Mouse (Mus musculus): ENCODE measurements around the gene Akap5. TPM values are rescaled to one million over a fixed set of nuclear protein-coding genes. Genes with fewer than 3 reads are reported as not detected.

Akap5 gene
- polyA plus RNA-seq, 1 experiment from 2014 or later = 4.5 TPM

GRCm38 (mm10) chr12:76360868-76361267 is 36.2 kb downstream of the Akap5 start:
- H3K4me1 ChIP-seq = no peaks in the 10 kb centered on the region
- no peaks in the 10 kb centered on the region for H3K27me3 ChIP-seq
- 36% methylated on average over 1 of the region's 1 CpGs for WGBS
- H3K9ac ChIP-seq = no peak overlapping the region
- H3K27ac ChIP-seq = no peak overlapping the region
- H3K4me3 ChIP-seq = no peak overlapping the region
- H3K9me3 ChIP-seq (replicated peaks) = no peaks in the 10 kb centered on the region
- ATAC-seq = no peak
- no peak overlapping the region for H3K4me2 ChIP-seq
- H3K36me3 ChIP-seq (ENCODE audit: poor library complexity, severe bottlenecking) = peaks cover 4% of the 10 kb centered on the region; the same call in 1 of the 2 replicates

- no peak overlapping the region for H3K4me2 ChIP-seq
- 67% methylated on average over 9 of the region's 9 CpGs for whole genome bisulfite sequencing
- no peaks in the 10 kb centered on the region for H3K9me3 ChIP-seq (replicated peaks)
- no peak overlapping the region for H3K4me3 ChIP-seq
- H3K9ac ChIP-seq = no peak overlapping the region
- H3K4me1 ChIP-seq = peaks cover 6% of the 10 kb centered on the region
- no peak overlapping the region for H3K27ac ChIP-seq
- H3K36me3 ChIP-seq (ENCODE audit: poor library complexity, severe bottlenecking) = peaks cover 4% of the 10 kb centered on the region; the same call in 1 of the 2 replicates
- H3K27me3 ChIP-seq = no peaks in the 10 kb centered on the region
- ATAC-seq = no peak
These were observed 37.0 kb downstream of the Akap5 start for GRCm38 (mm10) chr12:76361405-76362302.

- no peak for ATAC-seq
- 90% methylated on average over 9 of the region's 9 CpGs for WGBS
- Histone ChIP-seq H3K4me2 (no peak overlapping the region), H3K4me1 (peaks cover 13% of the 10 kb centered on the region), H3K36me3 (ENCODE audit: poor library complexity, severe bottlenecking) (peaks cover 3% of the 10 kb centered on the region; the same call in 1 of the 2 replicates), H3K9me3 (replicated peaks) (no peaks in the 10 kb centered on the region), H3K9ac (no peak overlapping the region), H3K4me3 (no peak overlapping the region), H3K27me3 (no peaks in the 10 kb centered on the region), H3K27ac (no peak overlapping the region)
These were observed 37.6 kb downstream of the Akap5 start for GRCm38 (mm10) chr12:76362303-76362676.

DNA sequence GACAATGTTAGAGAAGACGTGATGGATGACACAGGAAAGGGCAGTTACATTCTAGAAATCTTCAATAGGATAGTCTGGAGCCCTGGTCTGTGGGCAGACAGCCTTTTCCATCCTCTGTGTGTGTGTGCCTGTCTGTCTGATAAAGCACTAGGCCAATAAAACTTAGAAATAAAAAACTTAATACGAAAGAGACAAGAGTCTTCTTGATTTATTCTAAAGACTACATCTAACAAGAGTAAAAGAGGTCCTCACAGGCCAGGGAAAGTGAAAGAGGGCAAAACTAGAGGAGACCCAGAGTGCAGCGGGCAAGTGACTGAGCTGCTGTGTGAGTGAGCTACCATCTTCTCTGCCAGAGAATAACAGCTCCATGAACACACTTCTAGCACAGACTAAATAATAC is 41.6 kb downstream of the Akap5 start:
- Histone ChIP-seq H3K9me3 (replicated peaks) (no peaks in the 10 kb centered on the region), H3K27ac (no peak overlapping the region), H3K4me1 (peaks cover 28% of the 10 kb centered on the region), H3K4me2 (no peak overlapping the region), H3K9ac (no peak overlapping the region), H3K36me3 (ENCODE audit: poor library complexity, severe bottlenecking) (no peaks in the 10 kb centered on the region), H3K27me3 (no peaks in the 10 kb centered on the region), H3K4me3 (no peak overlapping the region)
- ATAC-seq = no peak
- WGBS = 89% methylated on average over 3 of the region's 3 CpGs

DNA sequence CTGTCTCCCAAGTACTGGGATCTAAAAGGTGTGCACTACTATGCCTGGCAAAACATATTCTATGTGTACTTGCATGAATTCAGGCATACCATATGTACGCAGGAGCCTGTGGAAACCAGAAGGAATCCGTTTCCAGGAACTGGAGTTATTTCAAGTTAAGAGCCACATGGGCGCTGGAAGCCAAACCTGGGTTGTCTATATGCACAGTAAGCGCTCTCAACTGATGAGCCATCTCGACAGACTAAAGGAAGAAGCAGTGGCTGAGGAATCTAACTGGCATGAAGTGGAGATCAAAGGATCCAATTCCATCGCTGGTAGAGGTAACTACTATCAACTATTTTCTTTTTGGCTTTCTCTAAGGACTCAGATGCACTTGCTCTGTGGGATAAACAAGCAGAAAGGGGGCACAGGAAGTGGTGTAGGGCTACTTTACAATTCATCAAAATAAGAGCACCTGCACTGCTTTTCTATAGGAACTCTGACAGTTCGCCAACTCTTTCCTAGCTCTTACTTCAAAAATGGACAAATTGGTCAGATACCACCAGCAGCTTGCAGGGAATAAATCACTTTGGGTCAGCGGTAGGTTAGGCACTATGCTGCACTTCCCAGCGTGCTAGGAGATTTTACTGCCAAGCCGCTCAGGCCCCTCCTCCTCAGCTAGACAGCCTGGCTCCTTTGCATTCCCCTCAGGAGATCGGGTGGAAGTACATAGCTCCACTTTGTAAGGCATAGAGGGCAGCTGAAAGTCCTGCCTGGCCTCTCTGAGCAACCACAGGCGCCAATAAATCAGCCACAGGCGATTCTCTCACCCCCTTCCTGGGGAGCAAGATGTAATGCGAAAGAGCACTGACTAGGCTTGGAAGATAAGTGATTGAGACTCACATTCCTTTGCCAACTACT is 42.7 kb downstream of the Akap5 start:
- peak overlapping the region; percentile 84 for H3K4me2 ChIP-seq
- ATAC-seq = no peak
- peak overlapping the region; percentile 40; the same call in 1 of the 2 replicates for H3K27ac ChIP-seq
- peaks cover 39% of the 10 kb centered on the region for H3K4me1 ChIP-seq
- no peaks in the 10 kb centered on the region for H3K27me3 ChIP-seq
- peak overlapping the region; percentile 88 for H3K4me3 ChIP-seq
- no peaks in the 10 kb centered on the region for H3K36me3 ChIP-seq (ENCODE audit: poor library complexity, severe bottlenecking)
- peak overlapping the region; percentile 99 for H3K9ac ChIP-seq
- WGBS = 32% methylated on average over 14 of the region's 14 CpGs
- H3K9me3 ChIP-seq (replicated peaks) = no peaks in the 10 kb centered on the region

- 8% methylated on average over 9 of the region's 9 CpGs for WGBS
- H3K27me3 ChIP-seq = no peaks in the 10 kb centered on the region
- H3K4me2 ChIP-seq = peak overlapping the region; percentile 84
- no peaks in the 10 kb centered on the region for H3K36me3 ChIP-seq (ENCODE audit: poor library complexity, severe bottlenecking)
- H3K9me3 ChIP-seq (replicated peaks) = no peaks in the 10 kb centered on the region
- peak overlapping the region; percentile 98; the same call in 1 of the 2 replicates for H3K27ac ChIP-seq
- peak overlapping the region; percentile 88 for H3K4me3 ChIP-seq
- no peak for ATAC-seq
- peak overlapping the region; percentile 99 for H3K9ac ChIP-seq
- peaks cover 46% of the 10 kb centered on the region for H3K4me1 ChIP-seq
These were observed 43.6 kb downstream of the Akap5 start for GRCm38 (mm10) chr12:76368201-76368789.

- H3K27me3 ChIP-seq = no peaks in the 10 kb centered on the region
- H3K27ac ChIP-seq = peak overlapping the region; percentile 98
- H3K9ac ChIP-seq = peak overlapping the region; percentile 99
- WGBS = under 1% methylated on average over 17 of the region's 26 CpGs
- ATAC-seq = peak; percentile 57
- H3K4me2 ChIP-seq = peak overlapping the region; percentile 84
- H3K4me3 ChIP-seq = peak overlapping the region; percentile 88
- no peaks in the 10 kb centered on the region for H3K36me3 ChIP-seq (ENCODE audit: poor library complexity, severe bottlenecking)
- peaks cover 46% of the 10 kb centered on the region for H3K4me1 ChIP-seq
- H3K9me3 ChIP-seq (replicated peaks) = no peaks in the 10 kb centered on the region
These were observed 44.1 kb downstream of the Akap5 start for GRCm38 (mm10) chr12:76368790-76369205.

DNA sequence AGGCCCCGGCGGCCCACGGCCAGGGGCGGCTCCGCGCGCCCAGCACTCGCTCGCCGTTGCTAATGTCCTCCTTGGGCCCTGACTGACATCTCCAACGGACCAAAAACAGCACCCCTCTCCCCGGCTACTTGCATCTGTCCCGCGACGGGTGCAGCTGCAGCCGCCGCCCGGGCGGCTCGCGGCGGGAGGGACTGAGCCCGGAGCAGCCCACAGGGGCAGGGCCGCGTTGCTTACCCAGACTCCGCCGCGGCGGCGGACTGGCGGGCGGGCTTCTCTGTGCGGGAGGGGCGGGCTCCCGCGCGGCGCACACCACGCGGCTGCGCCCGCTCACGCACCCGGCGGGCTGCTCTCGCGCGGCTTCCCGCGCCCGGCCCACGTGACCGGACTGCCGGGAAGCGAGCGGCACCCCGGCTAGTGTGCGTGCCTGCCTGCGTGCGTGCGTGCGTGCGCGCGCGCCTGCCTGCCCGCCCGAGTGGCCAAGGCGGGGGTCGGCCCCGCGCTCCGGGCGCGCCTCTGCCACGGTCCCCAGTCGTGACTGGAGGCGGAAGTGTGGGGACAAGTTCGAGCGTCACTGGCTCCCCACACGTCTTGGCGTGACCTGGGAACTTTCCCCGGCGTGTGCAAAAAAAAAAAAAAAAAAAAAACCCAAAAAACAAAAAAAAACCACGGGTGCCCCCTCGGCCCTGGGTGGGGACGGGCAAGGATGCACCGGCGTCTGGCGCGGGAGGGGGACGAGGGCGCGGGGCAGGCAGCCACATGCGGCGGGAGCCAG is 44.7 kb downstream of the Akap5 start, which contains the start of gene Zbtb25:
Zbtb25 (minus strand) TSS at position 397 of the 772 bp plus-strand sequence.
- peak; percentile 92 for ATAC-seq
- no peaks in the 10 kb centered on the region for H3K36me3 ChIP-seq (ENCODE audit: poor library complexity, severe bottlenecking)
- H3K9me3 ChIP-seq (replicated peaks) = no peaks in the 10 kb centered on the region
- under 1% methylated on average over 50 of the region's 96 CpGs for WGBS
- peak within 1 kb of the TSS; percentile 88 for H3K4me3 ChIP-seq
- H3K9ac ChIP-seq = peak within 1 kb of the TSS; percentile 99
- H3K27ac ChIP-seq = peak within 1 kb of the TSS; percentile 98
- no peaks in the 10 kb centered on the region for H3K27me3 ChIP-seq
- H3K4me1 ChIP-seq = peaks cover 49% of the 10 kb centered on the region
- peak within 1 kb of the TSS; percentile 84 for H3K4me2 ChIP-seq

GRCm38 (mm10) chr12:76369978-76370830 is 45.5 kb downstream of the Akap5 start, which contains the start of gene Zbtb1:
Zbtb1 (plus strand) TSS chr12:76370266.
- Histone ChIP-seq H3K27ac (peak within 1 kb of the TSS; percentile 98), H3K4me2 (peak within 1 kb of the TSS; percentile 84), H3K27me3 (no peaks in the 10 kb centered on the region), H3K4me1 (peaks cover 49% of the 10 kb centered on the region), H3K9ac (peak within 1 kb of the TSS; percentile 99), H3K4me3 (peak within 1 kb of the TSS; percentile 88), H3K9me3 (replicated peaks) (no peaks in the 10 kb centered on the region), H3K36me3 (ENCODE audit: poor library complexity, severe bottlenecking) (no peaks in the 10 kb centered on the region)
- under 1% methylated on average over 63 of the region's 99 CpGs for WGBS
- peak; percentile 78 for ATAC-seq

GRCm38 (mm10) chr12:76370831-76371571 is 46.3 kb downstream of the Akap5 start:
- Histone ChIP-seq H3K27ac (peak overlapping the region; percentile 98), H3K4me2 (peak overlapping the region; percentile 84), H3K36me3 (ENCODE audit: poor library complexity, severe bottlenecking) (no peaks in the 10 kb centered on the region), H3K4me3 (peak overlapping the region; percentile 88), H3K9ac (peak overlapping the region; percentile 99), H3K4me1 (peaks cover 47% of the 10 kb centered on the region), H3K27me3 (no peaks in the 10 kb centered on the region), H3K9me3 (replicated peaks) (no peaks in the 10 kb centered on the region)
- peak; percentile 34 for ATAC-seq
- WGBS = under 1% methylated on average over 50 of the region's 63 CpGs
